Mouse (Mus musculus) right cerebral cortex, adult 2 months (tissue): ENCODE data around the gene Gm20388.
A peak's percentile ranks its signal among the peaks of the same experiment; 100 is the strongest.

Experiments used
- DNase-seq, 2 experiments: peaks; one replicate each; pipeline ENCODE4 v3.0.0; 2021 to 2022; ENCODE audit warnings: low spot score in 2 of 2

Gm20388 gene

DNA sequence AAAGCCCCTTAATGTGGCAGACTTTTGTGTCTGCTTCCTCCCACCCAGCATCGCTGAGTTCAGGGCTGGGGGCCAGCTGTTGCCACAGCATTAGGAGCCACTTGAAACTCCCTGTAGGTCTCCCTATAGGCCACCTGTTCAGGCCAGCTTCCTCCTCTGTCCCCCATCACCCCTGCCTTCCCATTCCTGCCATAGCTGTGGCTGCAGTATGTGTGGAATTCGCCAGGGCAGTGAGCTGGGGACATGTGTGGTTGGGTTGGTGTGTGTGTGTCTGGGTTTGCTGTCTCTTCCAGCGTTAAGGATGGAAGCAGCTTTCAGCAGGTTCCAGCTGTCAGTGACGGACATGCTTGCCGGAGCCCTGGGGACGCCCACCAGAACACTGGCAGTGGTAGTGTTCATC, 2125.7 kb downstream of the Gm20388 start:
- DNase-seq, result no peak

- DNase-seq, result no peak
These were observed 2126.6 kb downstream of the Gm20388 start for GRCm38 (mm10) chr8:122037279-122037678.

DNA sequence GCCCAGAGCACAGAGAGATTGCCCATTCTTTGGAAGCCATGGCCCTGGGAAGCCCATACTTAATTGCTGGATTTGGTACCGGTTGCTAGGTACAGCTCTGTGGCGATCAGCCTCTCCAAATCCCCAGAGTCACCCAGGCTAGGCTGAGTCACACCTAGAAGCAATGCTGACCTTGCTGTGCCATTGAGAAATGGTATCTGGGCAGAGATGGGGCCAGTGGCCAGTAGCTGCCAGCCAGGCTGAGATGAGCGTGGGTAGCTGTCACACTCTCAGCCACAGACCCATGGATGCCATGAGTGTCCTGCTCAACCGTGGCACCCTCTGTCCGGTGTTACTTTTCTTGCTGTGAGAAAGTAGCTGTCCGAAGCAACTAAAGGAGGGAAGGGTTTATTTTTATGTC, 2127.4 kb downstream of the Gm20388 start:
- DNase-seq, result no peak

- no peak for DNase-seq
These were observed 2128.8 kb downstream of the Gm20388 start for GRCm38 (mm10) chr8:122039452-122039851.

DNA sequence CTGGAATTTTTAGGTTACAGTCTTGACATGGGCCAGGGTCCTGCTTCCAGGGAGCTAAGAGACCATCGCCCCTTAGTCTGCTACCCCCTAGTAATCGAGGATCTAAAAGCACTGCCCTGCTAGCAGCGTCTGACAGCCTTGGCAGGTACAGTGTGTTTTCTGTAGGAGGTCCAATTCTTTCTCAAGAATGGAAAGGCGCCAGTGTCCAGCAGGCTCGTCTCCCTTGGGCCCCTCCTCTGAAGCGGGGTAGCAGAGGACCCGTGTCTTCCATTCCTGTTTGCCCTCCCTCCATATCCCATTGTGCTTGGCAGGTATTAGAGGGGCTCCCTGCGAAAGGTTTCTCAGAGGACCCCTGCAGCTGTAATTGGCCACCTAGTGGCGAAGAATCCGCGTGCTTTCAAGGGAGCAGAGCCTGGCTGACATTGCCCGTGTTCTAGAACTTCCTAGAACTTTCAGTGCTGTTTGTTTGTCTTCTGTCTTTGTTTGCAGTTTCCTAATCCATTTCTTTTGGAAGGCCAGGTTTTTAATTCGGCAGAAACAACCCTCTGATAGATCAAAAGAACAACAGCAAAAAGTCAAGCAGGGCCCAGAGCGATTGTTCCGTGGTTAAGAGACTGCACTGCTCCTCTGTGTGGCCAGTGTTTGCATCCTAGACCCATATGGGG, 2136.7 kb downstream of the Gm20388 start:
- DNase-seq, result no peak

- no peak for DNase-seq
These were observed 2138.6 kb downstream of the Gm20388 start for GRCm38 (mm10) chr8:122049266-122049665.

GRCm38 (mm10) chr8:122049923-122050322, 2139.3 kb downstream of the Gm20388 start:
- DNase-seq, result no peak

DNA sequence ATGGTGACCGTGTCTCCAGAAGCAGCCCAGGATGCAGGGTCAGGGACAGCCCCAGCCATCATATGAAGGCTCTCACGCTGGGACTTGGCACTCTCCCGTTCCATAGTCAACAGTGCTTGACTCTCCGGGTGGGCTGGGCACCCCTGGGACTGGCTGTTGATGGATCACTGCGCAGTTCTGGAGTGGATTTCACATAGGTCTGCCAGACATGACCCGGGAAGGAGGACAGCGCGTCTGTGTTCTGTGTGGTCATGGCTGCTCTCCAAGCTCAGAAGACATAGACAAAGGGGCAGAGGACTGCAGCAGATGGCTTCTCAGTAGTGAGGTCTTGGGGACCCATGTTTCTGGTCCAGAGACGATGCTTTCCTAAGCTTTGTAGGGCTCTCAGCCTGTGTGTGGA, 2140.0 kb downstream of the Gm20388 start:
- DNase-seq, result no peak

- no peak for DNase-seq
These were observed 2144.7 kb downstream of the Gm20388 start for GRCm38 (mm10) chr8:122055321-122055720.

- no peak for DNase-seq
These were observed 2145.5 kb downstream of the Gm20388 start for GRCm38 (mm10) chr8:122056113-122056512.

GRCm38 (mm10) chr8:122056882-122057281, 2146.2 kb downstream of the Gm20388 start:
- no peak for DNase-seq

GRCm38 (mm10) chr8:122058510-122058909, 2147.9 kb downstream of the Gm20388 start:
- no peak for DNase-seq

DNA sequence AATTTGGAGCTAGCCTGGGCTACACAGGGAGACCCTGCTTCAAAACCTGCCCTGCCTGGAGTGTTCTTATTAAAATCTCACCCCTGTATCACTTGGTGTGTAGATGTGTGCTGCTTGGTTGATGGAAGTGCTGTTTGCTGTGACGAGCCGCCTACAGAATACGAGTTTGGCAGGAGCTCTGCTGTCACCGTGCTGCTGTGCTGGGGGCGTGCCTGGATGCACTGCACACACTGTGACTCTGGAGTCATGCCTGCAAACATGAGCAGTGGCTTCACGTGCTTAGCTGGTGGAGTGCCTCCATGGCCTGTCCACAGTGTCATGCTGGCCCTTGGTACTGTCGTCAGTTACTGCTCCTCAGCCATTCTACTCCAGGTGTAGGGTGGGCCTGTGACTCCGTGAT, 2148.3 kb downstream of the Gm20388 start:
- peak; percentile 66 to 67 for DNase-seq

DNA sequence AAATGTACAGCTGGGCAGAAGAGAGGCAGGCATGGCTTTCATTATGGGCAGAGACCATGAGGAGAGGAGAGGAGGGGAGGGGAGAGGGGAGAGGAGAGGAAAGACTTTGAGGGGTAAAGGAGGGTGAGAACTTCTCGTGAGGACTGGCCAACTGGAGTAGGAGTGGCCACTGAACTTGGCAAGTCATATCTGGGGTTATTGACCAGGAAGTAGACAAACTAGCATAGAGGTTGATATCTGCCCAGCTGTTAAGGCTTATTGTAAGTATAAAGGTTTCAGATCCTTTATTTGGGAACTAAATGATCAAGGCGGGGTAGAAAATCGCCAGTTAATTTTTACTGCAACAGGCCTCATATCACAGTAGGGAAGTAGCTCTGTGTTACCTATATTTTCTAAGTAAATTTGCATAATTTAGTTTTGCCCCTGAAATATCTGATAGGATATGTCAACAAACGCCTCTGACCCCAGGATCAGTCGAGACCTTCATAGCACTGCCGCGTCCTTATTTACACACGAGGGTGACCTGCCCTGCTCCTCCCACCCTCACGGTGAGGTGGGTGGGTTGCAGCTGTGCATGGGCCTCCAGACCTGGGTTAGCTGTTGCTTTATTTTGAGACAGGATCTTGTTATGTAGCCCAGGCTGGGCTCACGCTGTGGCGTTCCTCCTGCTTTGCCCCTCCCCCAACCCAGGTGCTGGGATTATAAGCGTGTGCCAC, 2152.0 kb downstream of the Gm20388 start:
- no peak for DNase-seq

DNA sequence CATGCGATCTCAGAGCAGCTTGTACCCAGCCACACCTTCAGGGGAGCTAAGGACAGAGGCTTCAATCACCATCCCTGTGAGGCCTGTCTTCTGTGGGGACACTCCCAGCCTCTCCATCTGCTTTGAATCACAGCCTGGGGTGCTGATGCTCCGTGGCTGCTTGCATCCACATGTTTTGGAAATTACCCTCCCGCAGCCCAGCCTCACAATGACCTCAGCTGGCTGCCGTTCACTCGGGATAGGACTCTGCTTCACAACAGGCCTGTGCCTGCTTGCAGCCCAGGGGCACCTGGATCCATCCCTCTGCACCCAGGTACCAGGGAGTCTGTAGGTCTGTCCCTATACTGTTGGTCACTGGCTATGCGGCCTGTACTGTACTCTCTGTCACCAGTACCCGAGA, 2153.7 kb downstream of the Gm20388 start:
- no peak for DNase-seq

GRCm38 (mm10) chr8:122067783-122068505, 2157.3 kb downstream of the Gm20388 start:
- DNase-seq, result no peak

GRCm38 (mm10) chr8:122068609-122069008, 2158.0 kb downstream of the Gm20388 start:
- no peak for DNase-seq

DNA sequence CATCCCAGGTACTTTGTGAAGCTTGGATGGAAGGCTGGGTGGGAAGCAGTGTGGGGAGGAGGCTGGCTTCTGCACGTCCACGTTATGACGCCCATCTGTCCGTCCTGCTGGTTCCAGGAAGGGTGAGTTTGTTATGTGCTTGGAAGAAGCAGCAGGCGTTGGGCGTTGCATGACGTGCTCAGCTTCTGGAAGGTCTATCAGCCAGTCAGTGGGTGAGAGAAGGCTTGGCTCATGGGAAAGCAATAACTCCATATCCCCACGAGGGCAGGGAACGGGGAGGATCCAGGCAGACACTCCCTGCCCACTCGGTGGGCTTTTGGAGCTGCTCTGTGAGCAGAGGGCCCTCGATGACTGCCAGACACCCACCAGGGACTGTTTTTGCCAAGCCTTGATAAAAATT, 2158.6 kb downstream of the Gm20388 start:
- DNase-seq, result peak; percentile 48 to 54

GRCm38 (mm10) chr8:122071193-122071592, 2160.6 kb downstream of the Gm20388 start:
- no peak for DNase-seq

- DNase-seq, result no peak
These were observed 2163.3 kb downstream of the Gm20388 start for GRCm38 (mm10) chr8:122073964-122074363.

- DNase-seq, result no peak
These were observed 2163.8 kb downstream of the Gm20388 start for GRCm38 (mm10) chr8:122074442-122074841.

DNA sequence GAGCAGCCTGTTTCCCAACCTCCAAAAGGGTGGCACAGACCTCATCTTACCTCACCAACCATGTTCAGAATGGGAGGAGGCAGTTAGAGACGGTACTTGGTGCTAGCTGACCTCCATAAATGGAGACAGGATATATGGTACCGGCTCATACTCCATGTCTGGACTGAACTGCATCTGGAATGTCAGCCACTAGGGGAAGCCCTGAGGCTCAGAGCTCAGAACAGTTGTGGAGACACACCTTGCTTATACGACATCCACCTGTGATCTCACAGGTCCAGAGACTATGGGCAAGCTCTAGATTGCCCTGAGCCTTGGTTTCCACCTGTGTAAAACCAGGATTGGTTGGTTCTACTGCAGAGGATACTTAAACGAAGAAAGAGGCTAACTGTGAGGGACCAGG, 2164.3 kb downstream of the Gm20388 start:
- DNase-seq, result no peak
